Mouse (Mus musculus): ENCODE data around the gene Bhmt.

The Bhmt gene

DNA sequence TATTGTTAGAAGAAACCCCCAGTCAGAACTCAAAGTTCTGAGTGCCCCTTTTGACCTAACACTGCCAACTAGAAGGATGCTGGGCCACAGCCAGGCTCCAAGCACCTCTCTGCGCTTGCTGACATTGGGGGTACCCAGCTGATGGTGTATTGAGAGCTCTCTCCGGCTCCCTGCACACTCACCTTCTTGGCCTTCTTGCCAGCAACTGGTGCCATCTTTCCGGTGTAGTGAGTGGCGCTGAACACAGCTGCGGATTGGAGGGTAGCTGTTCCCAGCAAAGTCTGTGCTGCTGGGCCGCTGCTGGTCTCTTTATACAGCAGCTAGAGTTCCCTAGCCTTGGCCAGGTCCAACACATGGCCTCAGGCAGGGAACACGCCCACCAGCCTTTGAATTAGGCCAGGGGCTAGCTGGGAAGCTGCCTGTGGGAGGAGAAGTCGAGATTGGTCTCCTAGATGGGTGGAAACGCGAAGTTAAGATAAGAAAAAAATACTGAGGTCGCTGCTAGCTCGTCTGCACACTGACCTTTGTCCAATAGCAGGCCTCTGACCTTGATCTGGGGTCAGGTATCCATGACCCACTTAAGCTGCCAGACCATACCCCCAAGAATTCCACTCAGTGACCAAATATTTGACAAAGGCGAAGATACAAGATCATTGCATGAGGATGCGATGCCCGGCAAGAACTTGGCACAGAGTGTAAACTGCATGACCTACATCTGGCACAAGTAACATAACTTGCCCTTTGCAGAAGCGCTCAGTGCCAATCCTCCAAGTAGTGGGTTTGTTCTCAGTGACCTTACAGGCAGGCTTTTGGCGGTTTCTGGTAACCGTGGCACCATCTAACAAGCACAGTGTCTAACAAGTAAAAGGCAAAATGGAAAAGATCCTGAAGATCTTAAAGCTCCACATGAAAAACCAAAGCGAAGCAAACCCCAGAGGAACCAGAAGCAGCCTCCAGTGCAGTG, at the start of gene Bhmt:
Gene Bhmt (minus strand): TSS at position 680 of the 964 bp plus-strand sequence.
- peak; percentile 47 for DNase-seq

- no peak for DNase-seq
Measured at GRCm38 (mm10) chr13:93687321-93687720, 49.6 kb upstream of the Bhmt start.

DNA sequence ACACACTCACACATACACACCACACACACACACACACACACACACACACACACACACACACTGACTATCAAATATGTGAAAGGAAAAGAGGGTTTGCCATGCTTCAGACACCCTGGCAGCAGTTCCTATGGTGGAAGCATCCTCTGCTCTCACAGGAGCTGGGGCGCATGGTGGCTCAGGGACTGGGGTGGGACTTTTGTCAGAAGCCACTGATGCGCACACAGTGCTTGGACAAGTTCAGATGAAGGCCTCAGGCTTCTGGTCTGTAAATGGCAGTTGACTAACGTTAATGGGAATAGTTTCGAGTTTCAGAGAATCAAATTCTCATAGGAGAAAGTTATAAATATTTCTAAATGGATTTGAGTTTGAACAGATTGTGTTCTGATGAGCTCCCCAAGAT, 47.5 kb upstream of the Bhmt start:
- no peak for DNase-seq

GRCm38 (mm10) chr13:93683336-93683735, 45.6 kb upstream of the Bhmt start:
- no peak for DNase-seq

DNA sequence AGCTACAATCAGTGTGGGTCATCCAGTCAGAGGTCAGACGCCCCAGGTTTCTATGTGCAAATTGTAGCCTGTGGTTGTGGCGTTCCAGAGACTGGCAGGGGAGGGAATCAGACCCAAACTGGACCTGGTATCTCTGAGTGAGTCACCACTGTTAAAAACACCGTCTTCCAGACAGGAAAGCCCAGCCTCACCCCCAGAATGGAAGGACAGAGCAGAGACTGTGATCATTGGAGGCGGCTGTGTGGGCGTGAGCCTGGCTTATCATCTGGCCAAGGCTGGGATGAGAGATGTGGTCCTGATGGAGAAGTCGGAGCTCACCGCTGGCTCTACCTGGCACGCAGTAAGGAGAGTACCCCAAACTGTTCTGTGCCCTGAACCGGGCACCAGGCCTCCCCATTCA, 39.1 kb upstream of the Bhmt start:
- no peak for DNase-seq

DNA sequence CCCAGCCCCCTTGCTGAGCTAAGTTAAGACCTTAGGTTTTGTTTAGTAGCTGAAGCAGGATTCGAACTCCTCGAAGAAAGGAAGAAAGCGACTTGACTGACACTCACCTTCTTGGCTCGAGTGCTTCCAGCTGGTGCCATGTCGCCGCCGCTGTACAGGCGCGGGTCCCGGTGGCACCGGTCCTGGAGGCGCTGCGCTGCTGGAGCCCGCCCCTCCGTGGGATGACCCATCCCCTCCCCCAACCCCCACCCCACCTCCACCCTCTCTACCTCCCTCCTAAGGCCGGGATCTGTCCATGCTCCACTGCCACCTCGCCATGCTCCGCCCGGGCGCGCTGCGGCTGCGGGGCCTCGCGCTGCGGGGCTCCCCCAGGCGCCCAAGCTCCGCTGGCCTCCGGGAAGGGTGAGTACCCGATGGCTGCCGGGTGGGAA, 36.4 kb upstream of the Bhmt start, which contains the start of the genes Bhmt2 and Dmgdh:
Gene Bhmt2 (minus strand): TSS at position 172 of the 431 bp plus-strand sequence.
Gene Dmgdh (plus strand): TSS at position 303 of the 431 bp plus-strand sequence.
- DNase-seq, result peak; percentile 59

DNA sequence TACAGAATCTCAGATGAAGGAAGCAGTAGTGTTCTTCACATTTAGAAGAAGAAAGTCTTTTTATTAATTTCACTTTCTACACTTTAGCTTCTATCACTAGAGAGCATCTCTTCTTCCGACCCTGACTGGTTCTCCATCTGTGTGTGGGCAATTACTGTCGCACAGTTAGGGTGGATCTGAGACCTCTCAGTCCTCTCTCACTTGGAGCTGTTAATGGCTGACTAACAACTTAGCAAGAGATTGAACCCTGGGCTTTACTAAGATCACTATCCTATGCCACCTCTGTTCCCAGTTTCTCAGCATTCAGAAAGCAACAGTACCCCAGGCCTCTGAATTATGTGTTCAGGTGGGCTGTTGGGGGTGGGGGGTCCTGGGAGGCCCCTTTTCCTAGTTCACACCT, 35.5 kb upstream of the Bhmt start:
- DNase-seq, result no peak

GRCm38 (mm10) chr13:93672371-93672770, 34.6 kb upstream of the Bhmt start:
- DNase-seq, result peak; percentile 59

- no peak for DNase-seq
Measured at GRCm38 (mm10) chr13:93667586-93667985, 29.8 kb upstream of the Bhmt start.

GRCm38 (mm10) chr13:93657941-93658340, 20.2 kb upstream of the Bhmt start:
- DNase-seq, result no peak

DNA sequence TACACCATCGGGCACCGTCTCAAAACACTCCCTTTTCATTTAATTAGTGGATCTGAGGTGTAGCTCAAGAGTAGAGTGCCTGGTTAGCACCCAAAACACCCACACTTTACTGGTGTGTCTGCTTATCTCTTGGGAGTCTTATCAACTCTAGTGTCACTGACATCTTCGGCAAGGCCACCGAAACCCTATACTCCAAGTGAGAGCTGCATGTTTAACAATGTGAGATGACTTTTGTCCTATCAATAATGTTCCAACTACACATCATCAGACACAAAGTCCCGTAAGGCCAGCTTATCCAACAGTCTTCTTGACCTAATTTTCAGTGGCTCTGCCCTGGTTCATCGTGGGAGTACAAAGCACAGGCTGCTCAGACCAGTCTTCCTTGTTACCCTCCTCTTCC, 15.6 kb upstream of the Bhmt start:
- no peak for DNase-seq

DNA sequence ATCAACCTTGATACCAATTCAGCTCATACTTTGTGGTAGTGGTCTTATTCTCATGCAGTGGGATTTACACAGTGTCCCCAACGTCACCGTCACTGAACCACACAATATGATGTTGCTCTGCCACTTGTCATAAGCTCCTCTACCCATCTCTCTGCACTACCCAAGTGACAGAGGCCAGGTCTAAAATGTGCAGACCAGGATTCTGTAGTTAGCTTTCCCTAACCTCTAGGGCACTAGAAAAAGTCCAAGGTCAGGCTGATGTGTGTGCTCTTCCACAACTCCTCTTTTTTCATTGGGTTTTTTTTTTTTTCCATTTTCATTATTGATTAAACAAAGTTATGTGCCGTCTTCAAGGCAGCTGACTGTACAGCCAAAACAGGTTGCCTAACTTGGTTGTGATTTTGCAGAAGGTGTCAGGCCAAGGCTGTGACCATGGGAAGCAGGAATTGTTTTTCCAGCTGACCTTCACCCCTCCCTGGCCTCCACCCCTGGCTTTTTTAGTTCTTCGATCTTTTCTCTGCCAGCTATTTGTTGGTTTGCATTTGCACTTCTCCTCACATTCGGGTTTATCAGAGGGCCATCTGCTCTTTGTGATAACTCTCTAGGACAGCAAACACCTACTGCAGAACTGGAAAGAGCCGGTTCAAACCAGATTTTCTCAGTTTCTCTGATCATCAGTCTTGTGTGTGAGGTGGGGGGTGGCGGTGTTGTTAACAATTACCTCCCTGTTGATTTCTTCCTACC, 10.8 kb upstream of the Bhmt start:
- peak; percentile 61 for DNase-seq

DNA sequence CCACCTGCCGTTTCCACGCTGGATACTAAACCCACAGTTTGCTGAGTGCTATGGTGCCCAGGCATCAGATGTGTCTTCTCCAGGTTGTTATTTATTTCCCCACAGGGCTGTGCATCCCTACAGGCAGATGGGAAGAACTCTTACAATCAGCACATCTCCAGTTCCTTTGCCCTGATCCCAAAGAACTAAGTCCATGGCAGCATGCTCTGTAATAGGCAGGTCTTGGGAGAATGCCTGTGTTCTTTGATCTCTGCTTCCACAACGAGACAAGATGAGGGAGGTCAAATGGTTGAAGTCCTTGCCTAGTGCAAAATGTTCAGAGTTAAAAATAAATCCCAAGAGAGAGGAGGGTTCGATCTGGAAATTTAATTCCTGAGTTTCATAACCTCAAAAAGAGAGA, 1.9 kb upstream of the Bhmt start:
- peak; percentile 42 for DNase-seq

DNA sequence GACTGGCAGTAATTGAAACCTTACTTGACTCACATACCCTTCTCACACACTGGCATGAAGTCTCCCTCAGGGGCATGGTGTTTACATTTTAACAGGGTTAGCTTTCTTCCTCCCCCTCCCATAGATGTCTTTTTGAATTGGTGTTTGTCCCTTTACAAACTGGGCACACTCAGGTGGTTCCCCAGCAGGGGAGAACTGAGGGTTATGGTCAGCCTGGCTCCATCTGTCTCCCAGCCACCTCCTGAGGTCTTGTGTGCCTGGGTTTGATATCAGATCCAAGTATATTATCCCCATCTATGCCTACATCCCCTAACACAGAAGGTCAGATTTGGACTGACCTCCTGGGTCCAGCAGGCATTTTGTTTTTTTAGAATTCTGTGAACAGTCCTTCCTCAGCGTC, 1.2 kb downstream of the Bhmt start:
- no peak for DNase-seq

DNA sequence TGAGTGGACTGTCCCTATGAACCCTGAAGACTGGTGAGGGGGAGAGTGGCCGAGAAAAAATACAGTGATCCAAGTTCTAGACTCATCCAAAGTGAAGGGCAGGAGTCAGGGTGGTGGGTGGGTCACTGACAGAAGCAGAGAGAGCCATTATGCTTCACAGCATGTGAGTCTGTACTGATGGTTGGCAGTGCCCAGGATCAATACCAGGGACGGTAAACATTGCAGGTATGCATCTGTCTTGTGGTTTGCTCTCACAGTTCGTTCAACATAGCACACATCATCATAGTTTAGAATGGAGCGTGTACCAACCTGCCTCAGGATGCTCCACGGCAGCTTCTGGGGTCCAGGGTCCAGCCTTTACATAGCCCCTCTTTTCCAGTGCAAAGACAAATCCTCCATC, 4.8 kb downstream of the Bhmt start:
- DNase-seq, result no peak

- DNase-seq, result no peak
Measured at GRCm38 (mm10) chr13:93630941-93631705, 6.6 kb downstream of the Bhmt start.

DNA sequence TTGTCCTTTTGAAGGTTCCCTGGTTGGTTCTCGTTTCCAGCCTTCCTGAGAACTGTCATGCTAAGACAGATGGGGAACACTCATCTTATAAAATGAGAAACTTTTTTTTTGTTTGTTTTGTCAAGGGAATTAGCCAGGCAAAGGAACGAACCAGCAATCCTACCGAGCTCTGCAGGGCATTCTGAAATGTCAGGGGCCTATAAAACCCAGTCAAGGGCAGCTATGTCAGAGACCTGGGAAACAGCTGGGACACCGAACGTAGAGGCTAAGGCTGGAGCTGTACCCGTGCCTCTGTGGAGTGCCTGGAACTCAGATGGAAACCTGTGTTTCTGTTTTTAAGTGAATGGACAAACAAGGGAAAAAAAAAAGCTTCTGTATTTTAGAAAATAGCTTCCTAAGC, 8.9 kb downstream of the Bhmt start:
- no peak for DNase-seq

GRCm38 (mm10) chr13:93614361-93614948, 23.3 kb downstream of the Bhmt start:
- peak; percentile 77 for DNase-seq

GRCm38 (mm10) chr13:93613771-93614170, 24.0 kb downstream of the Bhmt start:
- DNase-seq, result no peak

GRCm38 (mm10) chr13:93612660-93613607, 24.8 kb downstream of the Bhmt start:
- DNase-seq, result peak; percentile 84

DNA sequence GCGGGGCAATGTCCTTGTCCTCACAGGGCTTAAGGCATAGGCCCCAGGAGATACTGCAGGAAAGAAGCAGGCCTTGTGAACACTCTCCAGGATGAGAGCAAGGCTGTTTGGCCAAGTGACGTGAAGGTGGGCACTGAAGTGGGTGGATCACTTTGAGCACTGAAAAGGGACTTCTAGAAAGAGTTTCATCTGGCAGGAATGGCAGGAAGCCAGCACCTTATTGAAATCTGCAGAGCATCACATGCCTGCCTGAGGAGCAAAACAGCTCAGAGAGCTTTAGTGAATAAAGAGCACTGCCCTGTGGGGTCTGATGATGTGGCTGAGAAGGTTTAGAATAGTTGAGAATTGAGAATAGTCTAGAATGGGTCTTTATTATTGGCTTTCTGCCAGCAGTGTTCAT, 29.3 kb downstream of the Bhmt start:
- peak; percentile 16 for DNase-seq

Data from kidney, adult 18-20 months (tissue).